Mouse (Mus musculus): Measurements from ENCODE around the gene Prr12.

DNA sequence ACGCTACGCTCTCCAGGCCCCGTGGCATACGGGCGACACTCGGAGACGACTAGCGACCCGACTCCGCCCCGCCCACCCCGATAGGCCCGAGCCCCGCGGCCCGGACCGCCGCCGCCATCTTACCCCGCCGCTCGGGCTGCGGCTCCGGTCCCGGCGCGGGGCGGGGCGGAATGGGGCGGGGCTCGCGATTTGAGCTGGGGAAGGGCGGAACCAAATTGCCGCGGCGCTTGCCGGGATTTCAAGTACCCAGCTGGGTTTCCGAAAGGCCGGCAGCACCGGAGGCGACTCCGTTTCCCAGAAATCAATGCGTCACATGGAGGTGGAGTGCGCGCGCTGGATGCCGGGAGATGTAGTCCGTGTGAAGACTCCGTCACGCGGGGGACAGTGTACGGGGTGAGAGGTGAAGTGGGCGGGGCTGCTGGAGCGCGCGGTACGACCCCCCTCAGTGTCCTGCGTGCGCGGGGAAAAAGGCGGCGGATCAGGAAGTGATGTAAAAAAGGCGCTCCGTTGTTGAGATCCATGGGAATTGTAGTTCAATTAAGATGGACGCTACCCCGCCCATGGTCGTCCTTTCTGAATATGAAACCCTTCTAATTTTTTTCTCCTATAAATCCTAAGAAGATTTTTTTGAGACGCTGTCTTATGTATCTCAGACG lies 36.6 kb downstream of the Prr12 start, which contains the start of gene Scaf1:
- TF ChIP-seq CTCF (IDR thresholded peaks at IDR 0.05; ENCODE audit: low read depth, low read length) (no peak), GATA1 (IDR thresholded peaks at IDR 0.05; ENCODE audit: borderline replicate concordance, low read length) (no peak)
